Mouse (Mus musculus): Measurements from ENCODE around the gene Gm49711.
"Not testable (repeated sequence)": the region's sequence is repeated elsewhere in the genome, so short reads cannot be mapped to it uniquely, and the experiment has no call there.

- TF ChIP-seq CTCF (IDR thresholded peaks at IDR 0.05; ENCODE audit: control insufficient read depth, insufficient read depth, insufficient replicate concordance, low read depth, low read length); POLR2A (IDR thresholded peaks at IDR 0.05; ENCODE audit: control insufficient read depth, low read depth, low read length): not testable (repeated sequence)
Measured at GRCm38 (mm10) chr16:92210316-92210715, 152.2 kb downstream of the Gm49711 start.
